Mouse (Mus musculus) T-helper 2 cell (primary cell): ENCODE measurements around the gene Ptprc.

Experiments used
- in situ Hi-C: fragments of 300-600 bp; cut with MboI, MseI; formaldehyde crosslinking; loops from one replicate; pipeline ENCODE4 v1.15.1; 2025; ENCODE audit warnings: high pct_unique_total_duplicates

The Ptprc gene

DNA sequence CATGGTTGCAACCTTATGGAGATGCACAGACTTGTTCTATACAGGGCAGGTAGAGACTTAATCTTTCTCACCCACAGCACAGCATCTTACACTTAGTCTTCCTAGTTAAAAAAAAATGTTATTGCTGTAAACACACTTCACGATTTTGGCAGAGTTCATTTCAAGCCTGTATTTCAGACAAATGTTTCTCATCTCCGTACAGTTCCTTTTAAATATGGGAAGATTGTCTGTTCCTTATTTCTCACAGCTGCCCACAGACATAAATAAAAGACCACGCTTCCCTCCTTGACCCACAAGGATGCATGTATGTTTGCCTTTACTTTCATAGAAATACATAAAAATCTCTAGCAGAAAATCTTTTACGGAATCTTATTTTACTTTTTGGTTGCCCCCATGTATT, 22.4 kb downstream of the Ptprc start:
- in situ Hi-C loops: no loop called here

- in situ Hi-C loops: loop anchor here (10.0 kb wide), 2 partner anchors 466 to 826 kb away; no protein-coding TSS in a partner anchor
Observed at GRCm38 (mm10) chr1:138148844-138149243, 26.7 kb downstream of the Ptprc start.

- in situ Hi-C loops: loop anchor here (10.0 kb wide), 2 partner anchors 469 to 829 kb away; no protein-coding TSS in a partner anchor
Observed at GRCm38 (mm10) chr1:138145571-138145970, 29.9 kb downstream of the Ptprc start.

- in situ Hi-C loops: loop anchor here (10.0 kb wide), 2 partner anchors 470 to 830 kb away; no protein-coding TSS in a partner anchor
Observed at GRCm38 (mm10) chr1:138145148-138145547, 30.4 kb downstream of the Ptprc start.

DNA sequence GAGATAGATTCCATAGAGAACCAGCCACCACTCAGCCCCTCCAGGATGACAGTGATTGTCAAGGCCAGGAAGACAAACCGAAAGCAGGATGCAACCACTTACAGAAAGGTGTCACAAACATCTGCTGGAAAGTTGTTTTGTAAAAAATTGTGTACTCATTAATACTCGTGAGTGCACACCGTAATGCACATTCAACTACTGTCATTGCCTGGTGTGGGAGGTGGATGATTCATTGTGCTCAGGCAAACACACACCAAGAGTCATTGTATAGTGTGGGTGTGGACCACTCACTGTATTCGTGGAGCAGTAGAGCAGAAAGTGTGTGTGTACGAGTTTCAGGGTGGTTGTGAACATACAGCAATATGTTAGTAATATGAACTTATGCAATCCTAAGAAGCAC, 31.1 kb downstream of the Ptprc start:
- in situ Hi-C loops: loop anchor here (5.0 to 10.0 kb wide), 3 partner anchors 273 to 830 kb away; no protein-coding TSS in a partner anchor

- in situ Hi-C loops: loop anchor here (5.0 to 10.0 kb wide), 3 partner anchors 277 to 834 kb away; no protein-coding TSS in a partner anchor
Observed at GRCm38 (mm10) chr1:138140769-138141168, 34.7 kb downstream of the Ptprc start.

- in situ Hi-C loops: no loop called here
Observed at GRCm38 (mm10) chr1:138137696-138138095, 37.8 kb downstream of the Ptprc start.

DNA sequence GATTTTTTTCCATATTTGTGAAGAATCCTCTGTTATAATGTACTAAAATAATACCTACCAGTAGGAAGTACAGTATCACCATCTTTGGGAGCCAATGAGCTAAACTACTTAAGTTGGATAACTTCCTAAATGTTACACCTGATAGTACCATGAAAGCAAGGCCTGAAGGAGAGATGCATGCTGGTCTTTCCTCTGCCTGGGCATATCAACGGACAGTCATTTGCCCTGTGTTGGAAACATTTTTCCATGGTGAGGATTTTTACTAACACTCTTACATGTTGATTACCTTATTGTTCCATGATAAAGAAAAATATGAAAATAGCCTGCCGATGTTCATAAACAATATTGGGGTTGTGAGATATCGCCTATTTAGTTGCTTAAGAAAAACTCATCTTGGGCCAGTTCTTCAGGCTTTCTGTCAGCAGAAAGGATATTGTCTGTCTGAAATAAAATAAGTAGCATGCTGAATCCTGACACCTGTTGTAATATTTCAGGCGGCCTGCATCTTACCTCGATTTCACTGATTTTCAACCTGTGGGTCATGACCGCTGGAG, 38.4 kb downstream of the Ptprc start:
- in situ Hi-C loops: no loop called here

GRCm38 (mm10) chr1:138136373-138136779, 39.1 kb downstream of the Ptprc start:
- in situ Hi-C loops: no loop called here

DNA sequence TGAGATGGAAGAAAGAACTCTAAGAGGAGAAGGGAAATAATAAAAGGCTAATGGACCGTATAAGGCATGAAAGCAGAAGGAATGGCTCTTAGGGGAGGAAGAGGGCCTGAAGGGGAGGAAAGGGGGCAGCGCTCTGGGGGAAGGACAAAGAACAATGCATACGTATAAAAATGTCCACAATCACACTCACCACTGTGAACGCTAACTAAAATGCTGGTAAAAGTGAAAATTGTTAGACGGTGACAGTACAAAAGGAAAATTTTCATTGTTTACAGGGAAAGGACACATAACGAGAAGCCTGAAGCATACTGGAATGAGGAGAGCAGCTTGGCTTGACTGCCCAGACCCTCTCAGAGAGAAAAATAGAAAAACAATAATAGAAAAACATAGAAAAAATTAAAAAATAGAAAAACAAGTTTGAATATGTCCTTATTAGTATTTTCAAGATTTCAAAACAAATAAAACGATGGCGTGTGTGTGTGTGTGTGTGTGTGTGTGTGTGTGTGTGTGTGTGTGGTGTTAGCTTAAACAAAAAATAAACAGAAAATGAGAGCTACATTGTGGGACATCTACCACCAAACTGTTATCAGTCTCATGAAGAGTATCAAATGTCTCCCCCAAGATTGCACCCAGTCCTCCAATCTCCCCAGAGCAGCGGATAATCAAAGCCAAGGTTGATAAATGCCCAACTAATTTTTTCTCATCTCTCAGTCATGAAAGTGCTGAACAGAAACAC, 39.7 kb downstream of the Ptprc start:
- in situ Hi-C loops: no loop called here

DNA sequence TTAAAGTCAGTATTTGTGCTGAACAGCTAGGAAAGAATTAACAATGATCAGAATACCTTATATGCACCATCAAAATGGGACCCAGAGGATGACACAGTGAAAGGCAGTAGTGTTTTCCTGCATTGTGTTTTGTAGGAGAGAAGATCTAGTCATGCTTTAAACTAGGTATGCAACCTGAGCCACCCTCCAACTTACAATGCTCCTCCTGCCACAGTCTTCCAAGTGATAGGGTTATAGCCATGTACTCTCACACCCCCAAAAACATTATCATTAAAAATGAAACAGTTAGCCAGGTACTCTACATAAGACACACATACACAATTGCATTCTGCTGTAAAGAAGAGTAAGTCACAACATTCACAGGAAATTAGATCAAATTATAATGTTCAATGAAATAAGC, 40.4 kb downstream of the Ptprc start:
- in situ Hi-C loops: no loop called here

DNA sequence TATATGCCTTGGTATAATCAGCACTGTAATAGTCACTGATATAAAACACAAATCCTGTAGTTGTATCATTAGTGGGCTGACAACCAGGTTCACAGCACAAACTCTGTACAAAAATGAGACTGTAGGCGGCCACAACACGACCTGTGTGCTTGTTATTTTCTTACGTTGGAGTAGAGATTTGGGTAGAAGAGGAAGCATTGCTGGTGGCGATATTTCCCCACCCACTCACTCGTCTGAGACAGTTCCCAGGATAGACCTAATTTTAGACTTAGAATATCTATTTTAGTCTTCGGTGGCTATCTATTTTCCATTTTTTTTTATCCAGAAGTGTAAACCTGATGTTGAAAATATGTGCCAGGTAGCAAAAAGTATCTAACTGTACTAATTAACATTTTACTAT, 41.2 kb downstream of the Ptprc start:
- in situ Hi-C loops: loop anchor here (5.0 kb wide), 1 partner anchor 38 kb away; no protein-coding TSS in a partner anchor

GRCm38 (mm10) chr1:138131739-138132138, 43.8 kb downstream of the Ptprc start:
- in situ Hi-C loops: loop anchor here (5.0 kb wide), 1 partner anchor 41 kb away; no protein-coding TSS in a partner anchor

DNA sequence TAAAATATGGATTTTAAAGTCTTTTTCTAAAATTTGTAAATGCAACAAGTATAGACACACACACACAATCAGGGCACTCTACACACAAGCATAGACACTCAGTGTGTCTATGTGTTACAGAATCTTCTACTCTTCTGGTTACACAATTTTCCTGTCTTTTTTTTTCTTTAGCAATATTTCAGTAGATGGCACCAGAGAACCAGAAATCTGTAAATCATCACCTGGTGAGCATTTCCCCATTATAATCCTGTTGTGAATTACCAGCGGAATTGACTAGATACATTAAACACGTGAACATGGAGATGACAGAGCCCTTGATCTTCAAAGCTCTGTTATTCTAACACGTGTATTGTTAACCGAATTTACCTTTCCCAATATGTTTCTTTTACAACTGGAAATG, 45.4 kb downstream of the Ptprc start:
- in situ Hi-C loops: loop anchor here (5.0 kb wide), 1 partner anchor 42 kb away; no protein-coding TSS in a partner anchor

GRCm38 (mm10) chr1:138126843-138127242, 48.7 kb downstream of the Ptprc start:
- in situ Hi-C loops: loop anchor here (10.0 kb wide), 1 partner anchor 298 kb away; no protein-coding TSS in a partner anchor

DNA sequence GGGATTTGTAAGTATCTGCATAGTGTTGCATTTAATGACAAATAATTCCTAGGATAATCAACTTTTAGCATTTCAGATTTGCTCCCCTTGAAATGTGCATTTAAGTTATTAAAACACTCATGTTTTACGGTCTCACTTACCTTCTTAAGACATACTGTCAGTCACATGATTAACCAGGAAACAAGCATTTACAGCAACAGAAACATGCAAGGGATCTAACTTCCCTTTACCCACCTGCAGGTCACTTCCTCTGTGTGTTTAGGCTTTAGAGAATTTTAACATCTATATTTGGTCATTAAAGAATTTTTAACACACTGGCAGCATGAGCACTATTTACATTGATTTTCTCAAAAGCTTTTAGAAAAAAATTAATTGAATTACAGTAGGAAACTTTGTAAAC, 50.2 kb downstream of the Ptprc start:
- in situ Hi-C loops: loop anchor here (10.0 kb wide), 1 partner anchor 300 kb away; no protein-coding TSS in a partner anchor

DNA sequence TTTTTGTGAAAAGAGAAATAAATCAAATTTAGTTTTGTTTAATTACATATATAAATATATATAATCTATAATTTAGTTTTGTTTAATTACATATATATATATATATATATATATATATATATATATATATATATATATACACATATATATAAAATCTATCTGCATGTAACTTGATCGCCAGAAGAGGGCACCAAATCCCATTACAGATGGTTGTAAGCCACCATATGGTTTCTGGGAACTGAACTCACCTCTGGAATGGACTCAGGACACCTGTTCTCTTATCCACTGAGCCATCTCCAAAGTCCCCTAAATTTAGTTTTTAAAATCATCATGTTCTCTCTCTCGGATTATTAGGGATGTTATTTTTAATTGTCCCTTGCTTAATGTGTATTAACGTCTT, 51.6 kb downstream of the Ptprc start:
- in situ Hi-C loops: loop anchor here (10.0 kb wide), 1 partner anchor 301 kb away; no protein-coding TSS in a partner anchor

DNA sequence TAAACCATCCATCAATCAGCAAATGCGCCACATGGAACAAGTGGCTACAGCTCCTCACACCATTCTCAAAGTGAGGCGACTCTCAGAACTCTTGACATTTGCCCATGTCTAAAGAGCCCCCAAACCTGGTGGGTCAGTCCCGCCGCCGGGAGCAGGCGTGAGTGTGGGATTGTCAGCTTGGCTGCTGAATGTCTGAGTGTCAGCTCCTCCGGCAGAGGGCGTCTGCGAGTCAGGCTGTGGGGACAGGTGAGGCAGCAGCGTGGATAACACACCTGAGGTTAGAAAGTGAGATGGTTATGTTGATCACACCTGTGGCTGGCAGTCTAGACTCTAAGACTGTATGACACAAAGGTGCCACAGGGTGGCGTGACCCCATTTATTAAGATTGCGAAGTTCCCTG, 55.6 kb downstream of the Ptprc start:
- in situ Hi-C loops: loop anchor here (10.0 kb wide), 1 partner anchor 305 kb away; no protein-coding TSS in a partner anchor

GRCm38 (mm10) chr1:138093219-138093618, 82.3 kb downstream of the Ptprc start:
- in situ Hi-C loops: loop anchor here (25.0 kb wide), 1 partner anchor 1344 kb away; no protein-coding TSS in a partner anchor

GRCm38 (mm10) chr1:138085810-138086209, 89.7 kb downstream of the Ptprc start:
- in situ Hi-C loops: loop anchor here (25.0 kb wide), 1 partner anchor 1351 kb away; no protein-coding TSS in a partner anchor

DNA sequence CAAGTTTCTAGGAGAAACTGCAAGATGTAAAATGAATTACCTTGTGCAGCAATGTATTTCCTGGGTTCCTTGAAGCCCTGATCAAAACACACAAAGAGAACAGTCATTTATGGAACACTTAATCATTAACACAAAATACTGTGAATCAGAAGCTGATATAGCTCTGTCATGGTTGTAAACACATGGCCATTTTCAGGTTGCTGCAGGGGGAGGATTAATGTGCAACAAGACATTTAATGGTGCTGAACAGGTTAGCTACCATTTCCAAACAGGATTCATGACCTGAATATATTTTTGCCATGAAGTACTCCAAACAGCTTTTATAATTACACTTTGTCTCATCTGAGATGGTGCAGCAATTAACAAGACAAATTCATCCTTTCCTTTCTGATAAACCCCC, 91.8 kb downstream of the Ptprc start:
- in situ Hi-C loops: loop anchor here (25.0 kb wide), 1 partner anchor 1354 kb away; no protein-coding TSS in a partner anchor

DNA sequence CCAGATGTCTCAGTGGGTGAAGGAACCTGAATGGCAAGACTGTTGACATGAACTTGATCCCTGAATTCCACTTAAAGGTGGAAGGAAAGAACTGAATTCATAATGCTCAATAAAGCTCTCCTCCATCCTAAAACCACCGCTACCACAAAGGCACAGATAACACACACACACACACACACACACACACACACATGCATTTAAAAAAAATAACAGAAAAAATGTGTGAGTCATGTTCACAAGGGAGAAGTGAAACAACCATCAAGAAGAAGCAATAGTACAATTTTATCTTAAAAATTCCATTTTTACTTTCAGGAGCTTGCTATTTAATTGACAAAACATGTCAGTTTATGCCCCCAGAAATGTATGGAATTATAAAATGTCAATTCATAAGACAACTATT, 95.2 kb downstream of the Ptprc start:
- in situ Hi-C loops: loop anchor here (25.0 kb wide), 1 partner anchor 1357 kb away; no protein-coding TSS in a partner anchor
